In the genomic region with DNA sequence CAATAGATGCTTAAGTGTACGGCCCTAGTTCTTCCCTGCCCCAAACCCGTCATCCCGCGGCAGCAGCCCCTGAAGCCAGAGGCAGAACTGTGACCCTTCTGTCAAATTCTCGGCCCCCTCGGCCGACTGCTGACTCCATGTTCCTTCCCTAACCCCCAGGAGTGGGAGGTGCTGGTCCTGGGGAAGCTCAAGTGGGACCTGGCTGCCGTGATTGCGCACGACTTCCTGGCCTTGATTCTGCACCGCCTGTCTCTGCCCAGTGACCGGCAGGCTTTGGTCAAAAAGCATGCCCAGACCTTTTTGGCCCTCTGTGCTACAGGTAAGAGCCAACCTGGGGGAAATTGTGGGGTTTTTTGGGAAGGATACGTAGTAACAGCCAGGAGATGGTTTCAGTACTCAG, we compare ENCODE assay signal across 9 mouse cellular contexts. TPM values are rescaled to one million over a fixed set of nuclear protein-coding genes. Genes with fewer than 3 reads are reported as not detected.
DNase-seq lines count a peak whose midpoint lies in the region; ATAC-seq and TF ChIP-seq lines count a peak whose summit lies in the region.
"Had no signal": no experiment of that assay in that cellular context is flagged by ENCODE, and none has a peak within 500 bp of the region (broad histone marks: within the 10 kb centered on the region; RNA-seq: fewer than 3 reads in every experiment).

No protein-coding gene starts in this region.

- H3K9ac ChIP-seq in heart, embryonic 13.5 days, result peak overlapping the region; percentile 100
- H3K9ac ChIP-seq in limb, embryonic 15.5 days, result peak overlapping the region; percentile 20; the same call in 1 of the 2 replicates

- intact Hi-C loops in gastrocnemius, adult 2 months (cut with DNase I), result no loop called here
- intact Hi-C loops in left cerebral cortex, postnatal 36 days (cut with DNase I), result loop anchor here (5.0 kb wide), 1 partner anchor 85 kb away; no protein-coding TSS in a partner anchor

- peak overlapping the region; percentile 88 for H3K27ac ChIP-seq in gastrocnemius, adult 2 months
- H3K27ac ChIP-seq in heart, embryonic 13.5 days (replicated peaks), result peak overlapping the region; percentile 99
- H3K27ac ChIP-seq in limb, embryonic 15.5 days, result peak overlapping the region; percentile 97
- H3K27ac ChIP-seq: macrophage had no signal

- peak overlapping the region; percentile 97 for H3K4me2 ChIP-seq in heart, embryonic 13.5 days
- H3K4me2 ChIP-seq in limb, embryonic 15.5 days, result peak overlapping the region; percentile 73

- peaks cover 50% of the 10 kb centered on the region for H3K4me1 ChIP-seq in heart, embryonic 13.5 days
- peaks cover 47% of the 10 kb centered on the region for H3K4me1 ChIP-seq in limb, embryonic 15.5 days

- WGBS in heart, embryonic 13.5 days, result 43% methylated on average over 13 of the region's 13 CpGs
- WGBS in limb, embryonic 15.5 days, result 53% methylated on average over 13 of the region's 13 CpGs

- H3K27me3 ChIP-seq in heart, embryonic 13.5 days (replicated peaks), result no peaks in the 10 kb centered on the region
- no peaks in the 10 kb centered on the region for H3K27me3 ChIP-seq in limb, embryonic 15.5 days

- H3K36me3 ChIP-seq in heart, embryonic 13.5 days, result peaks cover 68% of the 10 kb centered on the region
- peaks cover 56% of the 10 kb centered on the region for H3K36me3 ChIP-seq in limb, embryonic 15.5 days

- no peak for ATAC-seq in heart, embryonic 13.5 days (ENCODE audit: extremely low read depth, insufficient number of reproducible peaks, low FRiP score, low TSS enrichment)
- no peak for ATAC-seq in limb, embryonic 15.5 days (ENCODE audit: insufficient number of reproducible peaks, low FRiP score, low TSS enrichment, low read depth)

- H3K9me3 ChIP-seq in heart, embryonic 13.5 days, result no peaks in the 10 kb centered on the region
- no peaks in the 10 kb centered on the region for H3K9me3 ChIP-seq in limb, embryonic 15.5 days

- DNase-seq in gastrocnemius, adult 2 months, result no peak
- no peak for DNase-seq in gastrocnemius, adult 18-20 months (ENCODE audit: low spot score)
- peak; percentile 29 for DNase-seq in CD4-positive helper T cell, adult 2 months (ENCODE audit: low read depth, low spot score)
- no peak for DNase-seq in T-cell, adult 2 months (ENCODE audit: low spot score)
- no peak for DNase-seq in left cerebral cortex, postnatal 36 days (ENCODE audit: low spot score in 2 of 2)
- no peak for DNase-seq in Muller cell, postnatal 12 days (ENCODE audit: inconsistent ontology term)

- peak overlapping the region; percentile 33 for H3K4me3 ChIP-seq in gastrocnemius, adult 2 months
- H3K4me3 ChIP-seq in heart, embryonic 13.5 days, result peak overlapping the region; percentile 89
- peak overlapping the region; percentile 93 for H3K4me3 ChIP-seq in limb, embryonic 15.5 days

- no peak for TF ChIP-seq CTCF in gastrocnemius, adult 2 months (IDR thresholded peaks at IDR 0.05)

RNA-seq across cellular contexts. Expression of gene Bysl, which starts 14.0 kb away (rescaled TPM):
- 10 to 100 TPM; 14.2 to 16.0 TPM for total RNA-seq in gastrocnemius, adult 2 months (2021)
- total RNA-seq in gastrocnemius, adult 18-20 months (2021), result 10 to 100 TPM; 13.9 to 15.3 TPM
- 24.1 and 24.8 TPM in 2 replicates for polyA plus RNA-seq in heart, embryonic 13.5 days (2015; fragmentation: Nextera tagmentation; extraction: Ambion mirVana)
- 24.1 and 26.3 TPM in 2 replicates for polyA plus RNA-seq in limb, embryonic 15.5 days (2015; fragmentation: Nextera tagmentation; extraction: Ambion mirVana)
- total RNA-seq in left cerebral cortex, postnatal 36 days (2021), result 10 to 100 TPM; 17.5 to 18.1 TPM

RNA-seq across cellular contexts. Expression of gene Med20, which starts 14.1 kb away (rescaled TPM):
- 10 to 100 TPM; 17.9 to 18.3 TPM for total RNA-seq in gastrocnemius, adult 2 months (2021)
- 10 to 100 TPM; 14.7 to 15.4 TPM for total RNA-seq in gastrocnemius, adult 18-20 months (2021)
- polyA plus RNA-seq in heart, embryonic 13.5 days (2015; fragmentation: Nextera tagmentation; extraction: Ambion mirVana), result 25.1 and 27.5 TPM in 2 replicates
- polyA plus RNA-seq in limb, embryonic 15.5 days (2015; fragmentation: Nextera tagmentation; extraction: Ambion mirVana), result 48.9 and 53.2 TPM in 2 replicates
- total RNA-seq in left cerebral cortex, postnatal 36 days (2021), result 10 to 100 TPM; 24.7 to 30.7 TPM

RNA-seq across cellular contexts. Expression of gene Gm20517, which starts 14.1 kb away (rescaled TPM):
- total RNA-seq in gastrocnemius, adult 2 months (2021), result 1 to 10 TPM in 1 of 2 experiments, under 1 TPM in 1; 0.82 to 2.4 TPM
- 1 to 10 TPM; 1.6 to 2.6 TPM for total RNA-seq in gastrocnemius, adult 18-20 months (2021)
- 1.2 and 2.1 TPM in 2 replicates for polyA plus RNA-seq in heart, embryonic 13.5 days (2015; fragmentation: Nextera tagmentation; extraction: Ambion mirVana)
- polyA plus RNA-seq in limb, embryonic 15.5 days (2015; fragmentation: Nextera tagmentation; extraction: Ambion mirVana), result 0.99 and 2.4 TPM in 2 replicates
- total RNA-seq in left cerebral cortex, postnatal 36 days (2021), result 1 to 10 TPM; 4.5 to 7.8 TPM

RNA-seq across cellular contexts. Expression of gene Usp49, which starts 33.2 kb away (rescaled TPM):
- 1 to 10 TPM; 3.1 to 4.5 TPM for total RNA-seq in gastrocnemius, adult 2 months (2021)
- total RNA-seq in gastrocnemius, adult 18-20 months (2021), result 1 to 10 TPM; 3.0 to 3.5 TPM
- polyA plus RNA-seq in heart, embryonic 13.5 days (2015; fragmentation: Nextera tagmentation; extraction: Ambion mirVana), result 2.6 and 3.3 TPM in 2 replicates
- polyA plus RNA-seq in limb, embryonic 15.5 days (2015; fragmentation: Nextera tagmentation; extraction: Ambion mirVana), result 3.0 and 4.0 TPM in 2 replicates
- total RNA-seq in left cerebral cortex, postnatal 36 days (2021), result 10 to 100 TPM; 10.6 to 13.5 TPM

Comparison
In these comparisons a context has a peak if more than half of its experiments do, and no peak if none do; other contexts are left out.
1. H3K4me3 ChIP-seq: peak in every context shown above with its lines; median percentile 93 in limb, embryonic 15.5 days; 89 in heart, embryonic 13.5 days; 33 in gastrocnemius, adult 2 months.